Mouse (Mus musculus): Measurements from ENCODE around the gene Pon1.
"Not testable (repeated sequence)": the region's sequence is repeated elsewhere in the genome, so short reads cannot be mapped to it uniquely, and the experiment has no call there.

The Pon1 gene

GRCm38 (mm10) chr6:5193693-5194092 is at the start of gene Pon1:
Pon1 (minus strand) TSS chr6:5193946.
- DNase-seq (ENCODE audit: low read depth, low spot score): no peak
- no peaks in the 10 kb centered on the region for H3K36me3 ChIP-seq (ENCODE audit: control insufficient read depth, insufficient read depth, low read length, poor library complexity, severe bottlenecking)
- H3K27me3 ChIP-seq (ENCODE audit: control insufficient read depth, insufficient read depth, low read length, poor library complexity, severe bottlenecking): no peaks in the 10 kb centered on the region

DNA sequence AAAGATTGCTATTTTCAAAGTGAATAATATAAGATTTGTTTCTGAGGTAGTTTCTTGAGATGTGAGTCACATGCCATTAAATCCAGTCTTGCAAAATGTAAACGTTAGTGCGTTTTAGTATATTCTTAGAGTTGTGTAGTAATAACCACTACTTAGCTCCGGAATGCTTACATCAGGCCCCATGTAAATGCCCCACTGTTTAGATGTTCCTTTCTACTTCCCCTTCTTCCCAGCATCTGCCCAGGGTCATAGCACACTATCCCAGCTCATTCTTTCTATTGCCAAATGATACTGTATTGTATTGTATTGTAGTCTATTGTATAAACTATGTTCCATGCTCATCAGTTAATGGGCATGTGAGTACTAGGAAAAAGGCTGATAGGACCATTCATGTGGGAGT is 45.1 kb upstream of the Pon1 start:
- H3K27me3 ChIP-seq (ENCODE audit: control insufficient read depth, insufficient read depth, low read length, poor library complexity, severe bottlenecking): no peaks in the 10 kb centered on the region
- no peaks in the 10 kb centered on the region for H3K36me3 ChIP-seq (ENCODE audit: control insufficient read depth, insufficient read depth, low read length, poor library complexity, severe bottlenecking)
- no peak for DNase-seq (ENCODE audit: low read depth, low spot score)

- Histone ChIP-seq H3K27me3 (ENCODE audit: control insufficient read depth, insufficient read depth, low read length, poor library complexity, severe bottlenecking) (no peaks in the 10 kb centered on the region), H3K36me3 (ENCODE audit: control insufficient read depth, insufficient read depth, low read length, poor library complexity, severe bottlenecking) (no peaks in the 10 kb centered on the region)
- DNase-seq (ENCODE audit: low read depth, low spot score): no peak
Observed at GRCm38 (mm10) chr6:5237510-5237909, 43.8 kb upstream of the Pon1 start.

- Histone ChIP-seq H3K27me3 (ENCODE audit: control insufficient read depth, insufficient read depth, low read length, poor library complexity, severe bottlenecking) (no peaks in the 10 kb centered on the region), H3K36me3 (ENCODE audit: control insufficient read depth, insufficient read depth, low read length, poor library complexity, severe bottlenecking) (no peaks in the 10 kb centered on the region)
- DNase-seq (ENCODE audit: low read depth, low spot score): no peak
Observed at GRCm38 (mm10) chr6:5236843-5237371, 43.2 kb upstream of the Pon1 start.

GRCm38 (mm10) chr6:5234563-5234962 is 40.8 kb upstream of the Pon1 start:
- Histone ChIP-seq H3K36me3 (ENCODE audit: control insufficient read depth, insufficient read depth, low read length, poor library complexity, severe bottlenecking) (no peaks in the 10 kb centered on the region), H3K27me3 (ENCODE audit: control insufficient read depth, insufficient read depth, low read length, poor library complexity, severe bottlenecking) (no peaks in the 10 kb centered on the region)
- DNase-seq (ENCODE audit: low read depth, low spot score): no peak

GRCm38 (mm10) chr6:5233812-5234211 is 40.1 kb upstream of the Pon1 start:
- no peaks in the 10 kb centered on the region for H3K27me3 ChIP-seq (ENCODE audit: control insufficient read depth, insufficient read depth, low read length, poor library complexity, severe bottlenecking)
- H3K36me3 ChIP-seq (ENCODE audit: control insufficient read depth, insufficient read depth, low read length, poor library complexity, severe bottlenecking): no peaks in the 10 kb centered on the region
- no peak for DNase-seq (ENCODE audit: low read depth, low spot score)

DNA sequence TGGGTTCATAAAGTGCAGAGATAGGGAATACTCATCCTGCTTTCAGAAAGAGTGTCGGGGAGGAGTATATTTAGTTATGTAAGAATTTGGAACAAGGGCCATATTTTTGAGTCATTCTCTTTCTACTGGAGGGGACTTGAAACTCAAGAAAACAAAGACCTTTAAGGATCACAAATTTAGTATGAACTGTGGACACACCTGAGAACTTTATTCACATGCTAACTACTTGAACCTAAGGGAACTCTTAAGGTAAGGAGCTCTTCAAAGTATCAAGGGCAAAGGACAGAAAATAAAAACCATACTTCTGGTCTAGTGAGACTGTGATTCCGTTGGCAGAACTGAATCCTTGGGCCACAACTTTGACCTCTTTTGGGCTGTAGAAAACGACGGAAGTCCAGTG is 38.3 kb upstream of the Pon1 start:
- Histone ChIP-seq H3K36me3 (ENCODE audit: control insufficient read depth, insufficient read depth, low read length, poor library complexity, severe bottlenecking) (no peaks in the 10 kb centered on the region), H3K27me3 (ENCODE audit: control insufficient read depth, insufficient read depth, low read length, poor library complexity, severe bottlenecking) (no peaks in the 10 kb centered on the region)
- no peak for DNase-seq (ENCODE audit: low read depth, low spot score)

GRCm38 (mm10) chr6:5230261-5230660 is 36.5 kb upstream of the Pon1 start:
- no peak for DNase-seq (ENCODE audit: low read depth, low spot score)
- Histone ChIP-seq H3K27me3 (ENCODE audit: control insufficient read depth, insufficient read depth, low read length, poor library complexity, severe bottlenecking) (no peaks in the 10 kb centered on the region), H3K36me3 (ENCODE audit: control insufficient read depth, insufficient read depth, low read length, poor library complexity, severe bottlenecking) (no peaks in the 10 kb centered on the region)

- DNase-seq (ENCODE audit: low read depth, low spot score); H3K36me3 ChIP-seq (ENCODE audit: control insufficient read depth, insufficient read depth, low read length, poor library complexity, severe bottlenecking); H3K27me3 ChIP-seq (ENCODE audit: control insufficient read depth, insufficient read depth, low read length, poor library complexity, severe bottlenecking): not testable (repeated sequence)
Observed at GRCm38 (mm10) chr6:5223551-5223950, 29.8 kb upstream of the Pon1 start.

- H3K27me3 ChIP-seq (ENCODE audit: control insufficient read depth, insufficient read depth, low read length, poor library complexity, severe bottlenecking): no peaks in the 10 kb centered on the region
- no peak for DNase-seq (ENCODE audit: low read depth, low spot score)
Observed at GRCm38 (mm10) chr6:5222080-5222479, 28.3 kb upstream of the Pon1 start.

DNA sequence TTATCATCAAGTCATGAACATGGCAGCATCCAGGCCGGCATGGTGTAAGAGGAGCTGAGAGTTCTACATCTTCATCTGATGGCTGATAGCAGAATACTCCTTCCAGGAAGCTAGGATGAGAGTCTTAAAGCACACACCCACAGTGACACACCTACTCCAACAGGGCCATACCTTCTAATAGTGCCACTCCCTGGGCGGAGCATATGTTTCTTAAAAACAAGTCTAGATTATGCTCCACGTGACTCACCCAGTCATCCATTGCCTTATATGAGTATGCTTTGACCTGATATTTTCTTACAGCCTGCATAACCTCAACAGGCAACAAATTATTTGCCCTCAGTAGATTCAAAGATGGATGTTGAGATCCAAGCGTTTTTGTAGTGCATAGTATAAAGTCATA is 24.4 kb upstream of the Pon1 start:
- no peaks in the 10 kb centered on the region for H3K36me3 ChIP-seq (ENCODE audit: control insufficient read depth, insufficient read depth, low read length, poor library complexity, severe bottlenecking)
- no peaks in the 10 kb centered on the region for H3K27me3 ChIP-seq (ENCODE audit: control insufficient read depth, insufficient read depth, low read length, poor library complexity, severe bottlenecking)
- no peak for DNase-seq (ENCODE audit: low read depth, low spot score)

More at GRCm38 (mm10) chr6:5222080-5222479, 28.3 kb upstream of the Pon1 start:
- H3K36me3 ChIP-seq (ENCODE audit: control insufficient read depth, insufficient read depth, low read length, poor library complexity, severe bottlenecking): no peaks in the 10 kb centered on the region

GRCm38 (mm10) chr6:5207817-5208216 is 14.1 kb upstream of the Pon1 start:
- no peaks in the 10 kb centered on the region for H3K27me3 ChIP-seq (ENCODE audit: control insufficient read depth, insufficient read depth, low read length, poor library complexity, severe bottlenecking)
- no peaks in the 10 kb centered on the region for H3K36me3 ChIP-seq (ENCODE audit: control insufficient read depth, insufficient read depth, low read length, poor library complexity, severe bottlenecking)
- DNase-seq (ENCODE audit: low read depth, low spot score): no peak

- no peak for DNase-seq (ENCODE audit: low read depth, low spot score)
- H3K36me3 ChIP-seq (ENCODE audit: control insufficient read depth, insufficient read depth, low read length, poor library complexity, severe bottlenecking): no peaks in the 10 kb centered on the region
- no peaks in the 10 kb centered on the region for H3K27me3 ChIP-seq (ENCODE audit: control insufficient read depth, insufficient read depth, low read length, poor library complexity, severe bottlenecking)
Observed at GRCm38 (mm10) chr6:5199916-5200315, 6.2 kb upstream of the Pon1 start.

DNA sequence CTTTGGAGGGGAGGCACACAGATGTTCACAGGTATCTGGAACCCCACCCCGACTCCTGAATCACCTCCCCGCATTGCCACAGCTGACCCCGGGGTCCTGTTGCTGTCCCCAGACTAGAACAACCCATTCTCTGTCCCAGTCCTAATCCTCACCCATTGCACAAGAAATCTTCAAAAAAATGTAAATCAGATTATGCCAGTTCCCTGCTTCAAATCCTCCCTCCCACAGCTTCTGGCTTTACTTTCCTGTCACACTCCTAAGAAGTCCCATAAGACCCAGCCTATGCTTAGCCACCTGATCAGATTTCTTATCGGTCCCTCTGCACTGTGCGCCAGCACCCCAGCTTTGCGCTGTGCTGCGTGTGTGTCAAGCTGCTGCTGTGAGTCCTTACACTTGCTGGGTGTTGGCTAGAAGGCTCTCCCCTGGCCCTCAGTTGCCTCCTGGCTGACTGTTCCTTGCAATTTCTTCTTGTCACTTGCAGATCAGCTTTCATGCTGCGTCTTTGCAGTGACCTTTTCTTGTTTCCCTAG is 5.7 kb upstream of the Pon1 start:
- Histone ChIP-seq H3K36me3 (ENCODE audit: control insufficient read depth, insufficient read depth, low read length, poor library complexity, severe bottlenecking) (no peaks in the 10 kb centered on the region), H3K27me3 (ENCODE audit: control insufficient read depth, insufficient read depth, low read length, poor library complexity, severe bottlenecking) (no peaks in the 10 kb centered on the region)
- DNase-seq (ENCODE audit: low read depth, low spot score): no peak

DNA sequence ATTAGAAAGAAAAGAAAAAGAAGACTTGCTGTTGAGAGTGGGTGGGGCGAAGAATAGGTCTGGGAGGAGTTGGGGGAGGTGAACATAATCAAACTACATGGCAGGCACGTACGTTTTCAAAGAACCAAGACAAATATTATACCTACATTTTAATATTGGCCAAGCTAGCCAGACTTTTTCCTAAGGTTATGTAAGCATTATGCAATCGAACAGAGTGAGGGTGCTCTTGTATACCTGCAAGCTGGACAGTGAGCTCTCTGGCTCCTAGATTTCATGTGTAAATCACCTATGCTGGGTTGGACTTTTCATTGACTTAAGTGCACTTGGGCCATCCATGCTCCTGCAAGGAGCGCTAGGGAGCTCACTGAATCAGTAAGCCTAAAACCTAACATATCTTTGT is 4.8 kb upstream of the Pon1 start:
- H3K27me3 ChIP-seq (ENCODE audit: control insufficient read depth, insufficient read depth, low read length, poor library complexity, severe bottlenecking): no peaks in the 10 kb centered on the region
- no peak for DNase-seq (ENCODE audit: low read depth, low spot score)
- no peaks in the 10 kb centered on the region for H3K36me3 ChIP-seq (ENCODE audit: control insufficient read depth, insufficient read depth, low read length, poor library complexity, severe bottlenecking)

DNA sequence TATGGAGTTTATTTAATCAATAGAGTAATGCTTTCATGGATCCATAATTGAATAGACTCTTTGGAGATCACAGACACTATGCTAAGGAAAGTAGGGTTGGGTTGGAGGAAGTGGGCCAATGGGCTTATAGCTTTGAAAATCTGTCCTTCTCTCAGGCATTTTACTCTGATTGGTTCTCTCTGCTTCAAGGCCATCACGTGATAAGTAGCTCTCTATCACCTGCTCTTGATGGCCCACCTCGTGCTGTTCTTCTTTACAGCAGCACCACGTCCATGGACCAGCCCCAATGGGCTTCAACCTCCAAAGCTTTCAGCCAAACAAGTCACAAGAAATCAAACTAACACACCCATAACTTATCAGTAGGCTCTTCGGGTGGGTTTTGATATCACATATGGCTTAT is 3.0 kb downstream of the Pon1 start:
- Histone ChIP-seq H3K36me3 (ENCODE audit: control insufficient read depth, insufficient read depth, low read length, poor library complexity, severe bottlenecking) (no peaks in the 10 kb centered on the region), H3K27me3 (ENCODE audit: control insufficient read depth, insufficient read depth, low read length, poor library complexity, severe bottlenecking) (no peaks in the 10 kb centered on the region)
- DNase-seq (ENCODE audit: low read depth, low spot score): no peak
